Mouse (Mus musculus) c-Kit-positive CD71-positive TER-119-positive erythroid progenitor cells, embryonic 14.5 days (primary cell): ENCODE results near the gene Cela3b.
A peak's percentile ranks its signal among the peaks of the same experiment; 100 is the strongest.
"Not testable (repeated sequence)": the region's sequence is repeated elsewhere in the genome, so short reads cannot be mapped to it uniquely, and the experiment has no call there.

Experiments
- DNase-seq: peaks from one replicate; pipeline ENCODE4 v3.0.0-alpha.2; 2013; ENCODE audit warnings: low spot score

The Cela3b gene

DNA sequence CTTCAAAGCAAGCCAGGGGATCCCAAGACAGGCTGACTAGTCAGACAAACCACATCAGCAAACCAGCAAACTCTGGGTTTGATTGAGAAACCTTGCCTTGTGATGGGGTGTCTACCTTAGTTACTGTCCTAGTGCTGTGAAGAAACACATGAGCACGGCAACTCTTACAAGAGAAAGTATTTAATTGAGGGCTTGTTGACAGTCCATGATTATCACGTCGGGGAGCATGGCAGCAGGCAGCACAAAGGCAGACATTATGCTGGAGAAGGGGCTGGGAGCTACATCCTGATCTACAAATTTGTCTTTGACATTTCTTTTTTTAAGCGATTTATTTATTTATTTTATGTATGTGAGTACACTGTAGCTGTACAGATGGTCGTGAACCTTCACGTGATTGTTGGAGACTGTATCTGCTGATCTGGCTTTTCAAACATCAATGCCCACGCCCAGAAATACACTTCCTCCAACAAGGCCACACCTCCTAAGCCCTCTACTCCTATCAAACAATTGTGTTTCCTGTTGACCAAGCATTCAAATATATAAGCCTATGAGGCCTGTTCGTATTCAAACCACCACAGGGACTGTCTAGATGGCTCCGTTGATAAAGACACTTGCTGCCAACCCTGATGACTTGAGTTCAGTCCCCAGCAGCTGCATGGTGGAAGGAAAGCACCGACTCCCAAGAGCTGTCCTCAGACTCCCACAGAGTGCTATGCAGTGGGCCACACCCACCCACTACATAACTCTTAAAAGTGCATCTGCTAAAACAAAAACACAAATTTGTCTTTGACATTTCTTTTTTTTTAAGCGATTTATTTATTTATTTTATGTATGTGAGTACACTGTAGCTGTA, 12.4 kb downstream of the Cela3b start:
- no peak for DNase-seq

- no peak for DNase-seq
Measured at GRCm38 (mm10) chr4:137414936-137415335, 15.4 kb downstream of the Cela3b start.

DNA sequence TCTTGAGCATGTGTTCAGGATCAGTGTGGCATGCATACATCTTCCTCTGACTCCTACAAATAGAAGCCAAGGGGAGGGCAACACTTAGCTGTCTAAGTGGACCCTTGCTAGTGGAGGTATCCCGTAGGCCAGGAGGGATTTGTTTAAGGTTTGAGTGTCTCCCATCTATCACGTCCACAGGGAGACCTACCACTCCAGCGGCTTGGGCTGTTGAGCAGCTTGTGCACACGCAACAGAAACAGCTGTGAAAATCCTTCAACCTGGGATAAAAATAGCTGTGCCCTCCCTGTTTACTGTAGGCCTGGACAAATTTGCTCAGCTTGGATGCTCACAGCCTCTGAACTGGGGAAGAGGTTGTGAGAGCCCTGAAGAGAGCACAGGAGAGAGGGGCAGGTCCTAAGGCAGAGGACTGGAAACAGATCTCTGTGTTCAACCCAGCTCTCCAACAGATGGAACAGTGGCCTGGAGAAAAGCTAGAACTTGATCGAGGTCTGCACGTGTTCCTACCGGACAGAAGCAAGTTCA, 18.1 kb downstream of the Cela3b start:
- DNase-seq = not testable (repeated sequence)

DNA sequence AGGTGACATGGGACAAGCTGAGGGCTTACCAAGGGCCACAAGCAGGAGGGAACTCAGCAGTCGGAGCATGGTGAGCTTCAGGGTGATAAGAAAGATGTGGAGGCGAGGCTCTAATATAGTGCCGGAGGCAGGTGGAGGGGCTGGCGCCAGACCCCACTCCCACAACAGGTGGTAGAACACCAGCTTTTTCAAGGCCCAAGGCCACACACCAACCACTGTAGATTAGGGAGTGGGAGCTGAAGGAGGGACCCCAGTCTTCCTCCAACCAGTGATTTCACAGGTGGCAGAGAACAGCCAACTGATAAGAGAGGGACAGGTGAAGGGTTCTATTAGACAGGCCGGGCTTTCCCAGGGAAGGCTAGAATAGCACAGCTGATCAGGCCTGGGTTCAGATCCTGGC, 20.6 kb downstream of the Cela3b start, which contains the start of gene Cela3a:
Gene Cela3a, minus strand, starts transcription at position 101 of the 400 bp plus-strand sequence.
- DNase-seq = no peak

GRCm38 (mm10) chr4:137405571-137405970, 24.8 kb downstream of the Cela3b start:
- DNase-seq = no peak

GRCm38 (mm10) chr4:137396641-137397525, 33.5 kb downstream of the Cela3b start:
- DNase-seq = no peak

DNA sequence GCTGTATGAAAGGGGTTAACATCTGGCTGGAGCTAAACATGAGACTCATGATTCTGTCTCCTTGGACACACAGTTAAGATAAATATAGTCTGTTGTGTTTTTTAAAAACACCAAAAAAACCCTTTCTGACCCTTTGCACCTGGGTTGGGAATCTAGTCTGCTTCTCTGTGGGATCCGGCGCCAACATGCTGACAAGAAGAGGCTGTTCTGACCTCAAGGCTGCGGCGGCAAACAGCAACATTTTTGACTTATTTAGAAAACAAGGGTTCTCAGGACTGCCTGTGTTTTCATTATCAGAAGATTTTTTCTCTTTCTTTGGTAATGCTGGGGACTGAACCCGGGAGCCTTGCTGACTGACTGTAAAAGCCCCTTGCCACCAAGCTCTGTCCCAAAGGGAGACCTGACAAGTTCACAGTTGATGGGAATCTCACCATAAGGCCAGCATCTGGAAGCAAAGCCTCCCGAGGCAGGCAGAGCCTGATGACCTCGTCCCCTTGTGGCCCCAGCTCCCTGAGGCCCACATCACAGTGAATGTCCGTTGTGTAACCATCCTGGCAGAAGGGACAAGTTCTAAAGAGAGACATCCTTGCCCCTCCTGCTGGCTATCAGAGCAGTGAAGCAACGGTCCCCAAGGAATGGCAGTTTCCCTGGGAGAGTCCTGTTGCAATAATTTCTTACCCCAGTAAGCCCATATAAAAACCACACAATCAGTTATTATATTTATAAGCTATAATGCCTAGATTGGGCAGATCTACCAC, 36.8 kb downstream of the Cela3b start:
- no peak for DNase-seq

DNA sequence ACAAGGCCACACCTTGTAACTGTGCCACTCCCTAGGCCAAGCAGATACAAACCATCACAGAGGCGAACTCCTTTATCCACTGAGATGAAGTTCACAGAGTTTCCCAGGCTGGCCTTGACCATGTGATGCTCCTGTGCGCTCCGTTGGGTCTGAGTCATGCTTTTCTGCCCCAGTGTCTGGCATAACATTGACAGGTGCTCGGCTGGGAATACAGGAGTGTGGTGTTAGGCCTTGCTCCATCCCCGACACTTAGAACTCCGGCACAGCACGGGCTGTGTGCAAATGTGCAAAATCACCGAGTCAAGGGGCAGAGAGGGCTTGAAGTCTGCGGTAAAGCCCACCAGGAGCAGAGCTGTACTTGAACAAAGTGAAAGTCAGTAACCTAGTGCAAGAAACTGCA, 37.5 kb downstream of the Cela3b start:
- DNase-seq = no peak

DNA sequence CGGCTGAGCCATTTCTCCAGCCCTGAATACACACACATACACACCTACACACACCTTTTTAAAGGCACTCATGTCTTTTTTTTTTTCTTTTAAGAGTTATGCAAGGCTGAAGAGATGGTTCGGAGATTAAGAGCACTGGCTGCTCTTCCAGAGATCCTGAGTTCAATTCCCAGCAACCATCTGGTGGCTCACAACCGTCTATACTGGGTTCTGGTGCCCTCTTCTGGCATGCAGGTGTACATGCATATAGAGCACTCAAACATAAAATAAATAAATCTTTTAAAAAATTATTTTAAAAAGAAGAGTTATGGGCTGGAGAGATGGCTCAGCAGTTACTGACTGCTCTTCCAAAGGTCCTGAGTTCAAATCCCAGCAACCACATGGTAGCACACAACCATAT, 39.1 kb downstream of the Cela3b start:
- no peak for DNase-seq

- no peak for DNase-seq
Measured at GRCm38 (mm10) chr4:137390196-137390595, 40.1 kb downstream of the Cela3b start.

DNA sequence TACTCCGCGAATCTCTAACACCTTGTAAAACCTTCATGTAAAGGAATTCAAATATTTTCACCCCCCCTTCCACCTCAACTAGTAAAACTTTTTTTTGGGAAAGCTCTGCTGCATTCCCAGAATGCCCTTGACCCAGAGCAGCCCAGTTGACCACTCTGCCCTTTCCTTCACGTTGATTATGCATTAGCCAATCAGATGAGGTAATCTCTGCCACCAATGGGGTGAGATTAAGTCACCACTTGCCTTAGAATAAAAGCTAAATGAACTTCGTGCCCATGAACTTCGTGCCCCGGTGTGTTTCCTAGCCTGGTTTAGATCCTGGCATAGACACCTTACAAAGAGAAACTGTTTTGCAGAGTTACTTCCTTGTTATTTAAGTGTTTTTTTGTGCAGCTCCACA, 41.4 kb downstream of the Cela3b start:
- no peak for DNase-seq

- peak; percentile 88 for DNase-seq
Measured at GRCm38 (mm10) chr4:137388059-137388794, 42.1 kb downstream of the Cela3b start.

DNA sequence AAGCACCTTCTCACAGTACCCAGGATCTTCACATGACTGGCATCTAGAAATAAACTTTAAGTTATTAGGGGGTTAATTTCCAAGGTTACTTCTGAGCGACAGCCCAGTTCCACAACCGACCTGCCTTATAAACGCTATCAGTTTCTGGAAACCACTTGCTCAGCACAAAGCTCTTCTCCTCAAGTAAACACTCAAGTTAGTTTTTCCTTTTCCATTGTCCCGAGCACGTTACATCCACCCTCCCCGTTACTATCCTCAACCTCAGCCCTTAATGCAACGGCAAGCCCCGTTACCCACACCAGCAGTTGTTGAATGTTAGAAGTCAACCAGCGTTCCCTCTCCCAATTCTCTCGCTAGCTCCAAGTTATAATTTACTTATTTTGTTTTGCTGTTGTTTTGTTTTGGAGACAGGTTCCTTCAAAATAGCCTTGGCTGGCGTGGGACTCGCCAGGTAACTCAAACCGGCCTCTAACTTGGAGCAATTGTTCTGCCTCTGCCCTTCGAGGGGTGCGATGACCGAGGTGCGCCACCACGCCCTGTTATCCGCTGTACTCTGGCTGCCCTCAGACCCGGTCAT, 42.8 kb downstream of the Cela3b start:
- DNase-seq = peak; percentile 46

DNA sequence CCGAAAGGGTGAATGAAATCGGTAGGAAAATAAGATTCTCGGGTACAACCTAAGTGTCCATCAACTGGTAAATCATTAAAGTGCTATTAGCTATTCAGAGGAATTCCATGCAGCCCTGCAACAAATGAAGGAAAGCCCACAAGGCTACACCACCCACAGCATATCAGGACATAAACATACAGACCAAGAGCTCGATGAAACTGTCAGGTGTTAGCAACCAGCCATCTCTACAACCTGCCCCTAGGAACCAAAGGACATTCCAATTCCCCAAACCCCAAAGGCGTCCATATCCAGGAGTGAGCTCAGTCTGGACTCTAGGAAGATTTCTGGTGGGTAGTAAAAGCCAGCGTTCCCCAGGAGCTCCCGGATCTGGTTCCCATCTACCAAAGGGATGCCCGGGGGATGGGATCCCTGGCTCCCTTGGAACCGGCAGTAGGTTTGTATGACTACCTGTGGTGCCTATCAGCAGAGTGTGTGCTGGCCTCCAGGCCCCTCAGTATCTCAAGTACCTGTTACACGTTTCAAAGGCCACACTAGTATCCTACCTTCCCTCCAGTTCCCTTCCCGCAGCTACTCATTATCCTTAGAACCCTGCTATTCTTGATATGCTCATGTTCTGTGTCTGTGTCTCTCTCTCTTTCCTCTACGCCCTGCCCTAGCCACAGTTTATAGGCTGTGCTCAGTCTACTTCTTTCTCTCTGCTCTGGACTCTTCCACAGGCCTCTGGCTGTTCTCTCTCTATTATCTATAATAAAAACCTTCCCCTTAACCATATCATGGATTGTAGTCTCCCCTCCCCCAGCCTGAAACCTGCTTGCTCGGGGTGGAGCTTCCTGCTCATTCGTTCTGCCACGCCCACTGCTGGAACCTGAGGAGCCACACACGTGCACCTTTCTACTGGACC, 49.4 kb downstream of the Cela3b start:
- peak; percentile 55 for DNase-seq

DNA sequence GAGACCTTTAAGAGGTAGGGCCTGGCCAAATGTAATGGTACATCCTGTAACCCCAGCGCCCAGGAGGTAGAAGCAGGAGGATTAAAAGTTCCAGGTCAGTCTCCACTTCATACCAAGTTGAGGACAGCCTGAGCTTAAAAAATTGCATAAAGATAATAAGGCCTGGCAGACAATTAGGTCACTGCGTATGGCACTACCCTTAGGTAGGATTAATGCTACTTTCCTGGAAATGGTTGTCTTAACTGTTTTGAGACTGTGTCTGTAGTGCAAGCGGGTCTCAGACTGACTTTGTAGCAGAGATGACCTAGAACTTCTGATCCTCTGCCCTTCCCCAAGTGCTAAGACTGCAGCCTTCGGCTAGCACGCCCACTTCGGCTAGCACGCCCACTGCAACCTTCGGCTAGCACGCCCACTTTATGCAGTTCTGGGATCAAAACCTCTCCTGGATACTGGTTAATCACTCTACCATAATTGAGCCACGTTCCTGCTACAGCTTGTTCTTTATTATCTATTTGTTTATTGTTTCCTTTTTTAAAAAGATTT, 50.6 kb downstream of the Cela3b start:
- no peak for DNase-seq

DNA sequence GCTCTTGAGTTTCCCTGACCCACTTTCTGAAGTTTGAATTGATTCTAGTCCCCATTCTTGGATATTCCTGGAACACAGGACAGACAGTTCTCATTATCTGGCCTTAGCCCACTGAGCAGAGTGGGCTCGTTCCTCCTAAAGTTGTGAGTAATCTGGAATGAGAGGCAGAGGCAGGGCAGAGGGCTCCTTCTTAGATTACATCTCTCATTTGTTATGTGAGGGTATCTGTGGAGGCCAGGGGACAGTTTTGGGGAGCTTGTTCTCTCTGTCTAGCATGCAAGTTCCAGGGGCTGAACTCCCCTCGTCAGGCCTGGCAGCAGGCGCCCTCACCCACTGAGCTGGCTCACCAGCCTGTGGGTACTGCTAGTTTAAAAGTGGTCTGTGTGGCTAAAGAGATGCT, 51.3 kb downstream of the Cela3b start:
- DNase-seq = no peak

- no peak for DNase-seq
Measured at GRCm38 (mm10) chr4:137377526-137378304, 52.6 kb downstream of the Cela3b start.

DNA sequence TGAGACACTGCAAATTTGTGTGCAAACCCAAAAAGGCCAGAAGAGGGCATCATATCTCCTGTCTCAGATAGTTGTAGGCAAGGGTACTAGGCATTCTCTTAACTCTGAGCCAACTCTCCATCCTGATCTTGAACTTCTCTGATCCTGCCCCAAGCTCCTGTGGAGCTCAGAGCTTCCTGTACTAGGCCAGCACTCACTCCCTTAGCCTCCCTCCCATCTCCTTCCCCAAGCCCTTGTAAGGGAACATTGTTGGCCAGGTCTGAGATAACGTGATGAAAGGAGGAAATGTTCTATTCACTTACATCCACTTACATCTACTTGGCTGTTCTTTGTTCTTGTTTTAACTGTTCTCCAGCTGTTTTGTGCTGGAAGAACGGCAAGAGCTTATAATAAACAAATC, 53.6 kb downstream of the Cela3b start:
- DNase-seq = no peak
